Mouse (Mus musculus) erythroid progenitor cell, adult 5-6 weeks (primary cell): ENCODE measurements around the gene Myh2. TPM values are rescaled to one million over a fixed set of nuclear protein-coding genes. Genes with fewer than 3 reads are reported as not detected.

ENCODE experiments used
- ATAC-seq: replicated peaks from 2 replicates; pipeline ENCODE4 v1.8.0; 2016; ENCODE audit warnings: moderate number of reproducible peaks, mild to moderate bottlenecking, moderate TSS enrichment, inconsistent platforms; ENCODE audit not compliant: poor library complexity, low FRiP score, severe bottlenecking
- total RNA-seq, 2 experiments: library from RNA; stranded (forward) in 1 of 2; stranded (reverse) in 1 of 2; fragments of 150-400 nt in 1 of 2; fragments of 186-747, 209-891 nt in 1 of 2; gene quantifications; 2 replicates each; pipeline versions ENCODE4 v1.2.3 to v1.2.4; 2015 to 2017; ENCODE audit warnings: low replicate concordance in 2 of 2

Gene Myh2
- total RNA-seq, 2 experiments from 2014 or later, result not detected

DNA sequence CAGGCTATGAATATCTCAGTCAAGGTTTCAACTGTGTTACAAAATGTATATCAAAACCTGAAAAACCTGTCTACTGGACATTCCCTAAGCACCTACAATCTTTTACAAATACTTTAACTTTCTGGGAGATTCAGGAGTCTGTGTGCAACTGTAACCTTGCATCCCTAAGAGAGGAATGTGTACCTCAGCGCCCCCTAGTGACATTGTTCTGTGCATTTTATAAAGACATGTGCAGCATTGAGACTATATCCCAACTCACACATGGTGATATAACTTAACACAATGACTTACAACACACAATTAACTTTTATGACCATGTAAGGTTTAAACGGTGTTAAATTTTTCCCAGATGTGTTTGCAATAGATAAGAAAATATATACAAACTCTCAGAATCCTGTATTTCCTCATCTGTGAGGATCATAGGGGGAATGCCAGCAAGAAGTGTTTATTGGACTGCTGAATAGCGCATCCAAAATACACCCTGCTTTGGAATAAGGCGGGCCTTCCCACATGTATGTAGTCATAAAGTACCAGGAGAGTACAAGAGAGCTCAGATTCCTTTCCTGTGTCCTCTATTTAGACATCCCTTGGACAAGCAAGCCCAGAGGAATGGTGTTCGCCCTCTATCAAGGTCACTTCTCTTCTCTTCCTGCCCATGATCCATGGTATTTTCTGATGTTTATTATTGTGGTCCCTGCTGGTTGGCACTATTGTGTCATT is 65.0 kb downstream of the Myh2 start:
- ATAC-seq, result no peak

DNA sequence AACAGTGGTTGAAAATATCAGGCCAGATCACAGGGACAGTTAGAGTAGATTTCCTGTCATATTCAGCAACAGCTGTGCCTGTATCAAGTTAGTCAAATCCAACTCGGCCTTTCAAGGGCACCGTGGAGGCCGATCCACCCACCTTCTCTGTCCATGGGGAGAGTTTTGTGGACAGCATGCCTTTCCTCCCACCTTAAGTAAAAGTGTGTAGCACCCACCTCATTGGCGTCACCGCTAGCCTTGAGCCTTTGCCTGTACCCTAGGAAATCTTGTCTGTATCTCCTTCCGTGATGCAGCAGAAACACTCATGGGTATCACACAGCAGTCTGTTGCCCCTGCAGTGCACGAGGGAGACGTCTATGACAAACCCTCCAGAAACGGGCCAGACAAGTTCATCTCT is 66.0 kb downstream of the Myh2 start:
- ATAC-seq, result no peak

DNA sequence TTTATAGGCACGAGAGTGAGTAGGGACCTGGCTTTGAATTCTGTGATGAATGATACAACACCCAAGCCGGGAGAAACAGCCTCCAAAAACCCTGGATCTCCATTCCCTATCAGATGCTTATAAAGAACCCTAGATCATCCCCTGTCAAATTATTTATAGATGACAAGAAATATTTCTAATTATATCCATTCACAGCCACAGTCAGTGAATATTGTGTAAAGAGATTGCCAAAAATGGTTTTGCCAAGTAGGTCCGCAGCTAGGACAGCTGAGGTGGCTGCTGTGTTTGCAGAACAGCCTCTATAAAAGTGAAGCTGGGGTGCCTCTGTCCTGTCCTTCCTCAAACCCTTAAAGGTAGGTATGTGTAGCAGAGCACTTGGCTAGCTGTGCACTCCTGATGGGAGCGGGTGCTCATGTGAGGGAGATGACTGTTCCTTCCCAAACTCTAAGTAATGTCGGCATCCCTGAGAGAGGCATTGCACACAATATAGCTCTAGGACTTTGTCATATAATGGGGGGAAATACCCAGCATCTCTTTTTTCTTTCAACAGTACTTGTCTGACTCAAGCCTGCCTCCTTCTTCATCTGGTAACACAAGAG is 66.8 kb downstream of the Myh2 start, which contains the start of gene Myh4:
Gene Myh4 (plus strand): TSS at position 549 of the 599 bp plus-strand sequence.
- ATAC-seq, result no peak

DNA sequence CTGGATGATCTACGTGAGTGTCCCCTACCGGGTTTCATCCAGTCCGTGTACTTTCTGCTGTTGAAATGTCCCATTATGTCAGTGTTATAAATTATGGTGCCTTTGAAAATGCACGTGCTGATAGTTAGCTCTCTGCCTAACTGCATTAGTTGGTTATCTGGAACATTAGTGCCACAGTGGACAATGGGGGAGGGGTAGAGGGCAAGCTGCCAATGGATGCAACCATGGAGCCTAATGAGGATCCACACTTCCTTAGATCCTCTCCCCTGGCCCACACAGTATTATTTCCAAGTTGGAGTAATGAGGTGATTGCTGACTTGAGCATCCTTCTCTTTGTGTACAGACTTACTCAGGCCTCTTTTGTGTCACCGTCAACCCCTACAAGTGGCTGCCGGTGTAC is 70.2 kb downstream of the Myh2 start:
- no peak for ATAC-seq

Other genes starting within 250 kb of the Myh2 start
- gene Tmem238l, start 214.4 kb upstream of the Myh2 start, total RNA-seq (2015; ENCODE audit: low replicate concordance), result not detected in 2 replicates
- not detected in 2 replicates for gene Tmem238l, start 214.4 kb upstream of the Myh2 start, total RNA-seq (2017; ENCODE audit: low replicate concordance)
- 2.9 and 3.8 TPM in 2 replicates for gene Tmem220, start 145.9 kb upstream of the Myh2 start, total RNA-seq (2015; ENCODE audit: low replicate concordance)
- gene Tmem220, start 145.9 kb upstream of the Myh2 start, total RNA-seq (2017; ENCODE audit: low replicate concordance), result 1.3 TPM in 1 of 2 replicates, not detected in the other
- 5.0 and 34.8 TPM in 2 replicates for gene Adprm, start 118.4 kb upstream of the Myh2 start, total RNA-seq (2015; ENCODE audit: low replicate concordance)
- 3.2 and 8.5 TPM in 2 replicates for gene Adprm, start 118.4 kb upstream of the Myh2 start, total RNA-seq (2017; ENCODE audit: low replicate concordance)
- 2.5 TPM in 1 of 2 replicates, not detected in the other for gene Sco1, start 118.4 kb upstream of the Myh2 start, total RNA-seq (2015; ENCODE audit: low replicate concordance)
- gene Sco1, start 118.4 kb upstream of the Myh2 start, total RNA-seq (2017; ENCODE audit: low replicate concordance), result 2.2 and 2.9 TPM in 2 replicates
- not detected in 2 replicates for gene Myh3, start 92.7 kb upstream of the Myh2 start, total RNA-seq (2015; ENCODE audit: low replicate concordance)
- not detected in 2 replicates for gene Myh3, start 92.7 kb upstream of the Myh2 start, total RNA-seq (2017; ENCODE audit: low replicate concordance)
- not detected in 2 replicates for gene Myh1, start 29.0 kb downstream of the Myh2 start, total RNA-seq (2015; ENCODE audit: low replicate concordance)
- gene Myh1, start 29.0 kb downstream of the Myh2 start, total RNA-seq (2017; ENCODE audit: low replicate concordance), result not detected in 2 replicates
- not detected in 2 replicates for gene Myh4, start 67.0 kb downstream of the Myh2 start, total RNA-seq (2015; ENCODE audit: low replicate concordance)
- gene Myh4, start 67.0 kb downstream of the Myh2 start, total RNA-seq (2017; ENCODE audit: low replicate concordance), result not detected in 2 replicates
- not detected in 2 replicates for gene Myh8, start 106.1 kb downstream of the Myh2 start, total RNA-seq (2015; ENCODE audit: low replicate concordance)
- gene Myh8, start 106.1 kb downstream of the Myh2 start, total RNA-seq (2017; ENCODE audit: low replicate concordance), result not detected in 2 replicates
- not detected in 2 replicates for gene Myh13, start 150.6 kb downstream of the Myh2 start, total RNA-seq (2015; ENCODE audit: low replicate concordance)
- not detected in 2 replicates for gene Myh13, start 150.6 kb downstream of the Myh2 start, total RNA-seq (2017; ENCODE audit: low replicate concordance)